Comparison of ENCODE assay signal across 21 mouse cellular contexts in genomic region chr11:23185211-23185610, GRCm38 (mm10).
A peak's percentile ranks its signal among the peaks of the same experiment; 100 is the strongest.
DNase-seq lines count a peak whose midpoint lies in the region; ATAC-seq and TF ChIP-seq lines count a peak whose summit lies in the region.
"Had no signal": no experiment of that assay in that cellular context is flagged by ENCODE, and none has a peak within 500 bp of the region (broad histone marks: within the 10 kb centered on the region; RNA-seq: fewer than 3 reads in every experiment).

No protein-coding gene starts in this region.

- H3K4me3 ChIP-seq in intestine, postnatal 0 days (ENCODE audit: low read depth, low read length) = no peak overlapping the region
- no peak overlapping the region for H3K4me3 ChIP-seq in intestine, embryonic 16.5 days (ENCODE audit: low read length)
- H3K4me3 ChIP-seq in midbrain, postnatal 0 days (ENCODE audit: low read depth, low read length) = no peak overlapping the region
- no peak overlapping the region for H3K4me3 ChIP-seq in midbrain, embryonic 13.5 days (replicated peaks)
- H3K4me3 ChIP-seq: embryonic facial prominence, embryonic 10.5 days; forebrain, embryonic 13.5 days; heart, embryonic 13.5 days; midbrain, embryonic 10.5 days; myocyte had no signal

- no peaks in the 10 kb centered on the region for H3K9me3 ChIP-seq in intestine, postnatal 0 days (ENCODE audit: control insufficient read depth)
- peaks cover 4% of the 10 kb centered on the region; the same call in 1 of the 2 replicates for H3K9me3 ChIP-seq in intestine, embryonic 16.5 days (ENCODE audit: control insufficient read depth, low read length)
- H3K9me3 ChIP-seq in midbrain, postnatal 0 days (ENCODE audit: low read length) = 0 out of 2 replicates have a peak, but pooled peaks cover 5% of the 10 kb centered on the region
- peaks cover 3% of the 10 kb centered on the region; the same call in 1 of the 2 replicates for H3K9me3 ChIP-seq in midbrain, embryonic 13.5 days

- H3K27me3 ChIP-seq in intestine, postnatal 0 days (replicated peaks; ENCODE audit: control insufficient read depth, insufficient read depth, low read length) = no peaks in the 10 kb centered on the region
- H3K27me3 ChIP-seq in intestine, embryonic 16.5 days (replicated peaks; ENCODE audit: control insufficient read depth, insufficient read depth, low read length) = no peaks in the 10 kb centered on the region
- no peaks in the 10 kb centered on the region for H3K27me3 ChIP-seq in midbrain, postnatal 0 days (ENCODE audit: insufficient read depth, low read length)
- no peaks in the 10 kb centered on the region for H3K27me3 ChIP-seq in midbrain, embryonic 13.5 days
- H3K27me3 ChIP-seq: forebrain, embryonic 13.5 days; heart, embryonic 13.5 days had no signal

- no peaks in the 10 kb centered on the region for H3K4me1 ChIP-seq in intestine, postnatal 0 days (replicated peaks; ENCODE audit: control insufficient read depth, insufficient read depth, low read length)
- no peaks in the 10 kb centered on the region; the same call in 1 of the 2 replicates for H3K4me1 ChIP-seq in intestine, embryonic 16.5 days (ENCODE audit: control insufficient read depth, insufficient read depth, low read length)
- no peaks in the 10 kb centered on the region for H3K4me1 ChIP-seq in midbrain, postnatal 0 days (ENCODE audit: insufficient read depth, low read length)
- H3K4me1 ChIP-seq in midbrain, embryonic 13.5 days (replicated peaks) = no peaks in the 10 kb centered on the region
- H3K4me1 ChIP-seq: embryonic facial prominence, embryonic 10.5 days; forebrain, embryonic 13.5 days; heart, embryonic 13.5 days; midbrain, embryonic 10.5 days had no signal

- WGBS in intestine, postnatal 0 days = 97% methylated on average over 2 of the region's 2 CpGs
- WGBS in intestine, embryonic 16.5 days = 92% methylated on average over 2 of the region's 2 CpGs
- 91% methylated on average over 2 of the region's 2 CpGs for WGBS in midbrain, postnatal 0 days
- whole genome bisulfite sequencing in midbrain, embryonic 13.5 days = 93% methylated on average over 2 of the region's 2 CpGs

- no peak overlapping the region for H3K4me2 ChIP-seq in intestine, postnatal 0 days (replicated peaks; ENCODE audit: low read depth)
- H3K4me2 ChIP-seq in intestine, embryonic 16.5 days (ENCODE audit: low read depth, low read length) = no peak overlapping the region
- H3K4me2 ChIP-seq in midbrain, postnatal 0 days (ENCODE audit: low read depth, low read length, poor library complexity, severe bottlenecking) = no peak overlapping the region
- no peak overlapping the region for H3K4me2 ChIP-seq in midbrain, embryonic 13.5 days (replicated peaks)
- H3K4me2 ChIP-seq: forebrain, embryonic 13.5 days; heart, embryonic 13.5 days had no signal

- no peaks in the 10 kb centered on the region for H3K36me3 ChIP-seq in intestine, postnatal 0 days (ENCODE audit: control insufficient read depth, insufficient read depth)
- no peaks in the 10 kb centered on the region for H3K36me3 ChIP-seq in intestine, embryonic 16.5 days (ENCODE audit: control insufficient read depth, insufficient read depth, low read length)
- no peaks in the 10 kb centered on the region for H3K36me3 ChIP-seq in midbrain, postnatal 0 days (ENCODE audit: insufficient read depth, low read length)
- no peaks in the 10 kb centered on the region for H3K36me3 ChIP-seq in midbrain, embryonic 13.5 days
- H3K36me3 ChIP-seq: embryonic facial prominence, embryonic 10.5 days; heart, embryonic 13.5 days; midbrain, embryonic 10.5 days had no signal

- H3K27ac ChIP-seq in intestine, postnatal 0 days (ENCODE audit: low read depth, low read length) = no peak overlapping the region
- H3K27ac ChIP-seq in intestine, embryonic 16.5 days (ENCODE audit: low read length) = no peak overlapping the region
- H3K27ac ChIP-seq in midbrain, postnatal 0 days (ENCODE audit: low read depth, low read length) = no peak overlapping the region
- no peak overlapping the region for H3K27ac ChIP-seq in midbrain, embryonic 13.5 days
- H3K27ac ChIP-seq: embryonic facial prominence, embryonic 10.5 days; forebrain, embryonic 13.5 days; heart, embryonic 13.5 days; midbrain, embryonic 10.5 days had no signal

- no peak for ATAC-seq in intestine, postnatal 0 days
- no peak for ATAC-seq in intestine, embryonic 16.5 days
- ATAC-seq in midbrain, postnatal 0 days (ENCODE audit: low FRiP score) = no peak
- no peak for ATAC-seq in midbrain, embryonic 13.5 days
- ATAC-seq in megakaryocyte progenitor cell, adult 5-6 weeks (replicated peaks; ENCODE audit: poor library complexity) = no peak
- ATAC-seq: forebrain, embryonic 13.5 days; hindbrain, embryonic 16.5 days had no signal

- no peak overlapping the region for H3K9ac ChIP-seq in intestine, postnatal 0 days (ENCODE audit: low read depth, low read length)
- no peak overlapping the region for H3K9ac ChIP-seq in intestine, embryonic 16.5 days (ENCODE audit: low read depth, low read length)
- H3K9ac ChIP-seq in midbrain, postnatal 0 days (replicated peaks; ENCODE audit: low read length, poor library complexity, severe bottlenecking) = no peak overlapping the region
- H3K9ac ChIP-seq in midbrain, embryonic 13.5 days (replicated peaks) = no peak overlapping the region
- H3K9ac ChIP-seq: forebrain, embryonic 13.5 days; heart, embryonic 13.5 days had no signal

- TF ChIP-seq CTCF in intestine, postnatal 0 days (IDR thresholded peaks at IDR 0.05; ENCODE audit: low read depth) = 0 out of 2 replicates have a peak, but pooled peaks have one; percentile 24
- TF ChIP-seq CTCF in midbrain, postnatal 0 days (IDR thresholded peaks at IDR 0.05) = 0 out of 2 replicates have a peak, but pooled peaks have one; percentile 9

- no peak for DNase-seq in midbrain, postnatal 0 days (ENCODE audit: low spot score)
- DNase-seq in R1 (ENCODE audit: low read depth, low spot score) = peak; percentile 57
- no peak for DNase-seq in thymus, postnatal 25 days
- DNase-seq: adrenal gland, postnatal 10 days; cerebellum, adult 18-20 months; heart, postnatal 4 days; layer of hippocampus, postnatal 36 days; left cerebral cortex, postnatal 4 days; lung, postnatal 10 days; right cerebral cortex, postnatal 4 days; thymus, postnatal 4 days had no signal
